In genomic region chr1:152125451-152125850, GRCm38 (mm10) we compare ENCODE assay signal across 32 mouse cellular contexts.
"Had no signal": no experiment of that assay in that cellular context is flagged by ENCODE, and none has a peak within 500 bp of the region (broad histone marks: within the 10 kb centered on the region; RNA-seq: fewer than 3 reads in every experiment).

No protein-coding gene starts in this region.

- H3K4me2 ChIP-seq: heart, embryonic 12.5 days; heart, embryonic 13.5 days; heart, embryonic 15.5 days; hindbrain, embryonic 12.5 days; hindbrain, embryonic 13.5 days; hindbrain, embryonic 14.5 days; hindbrain, embryonic 15.5 days; kidney, embryonic 15.5 days had no signal

- H3K9me3 ChIP-seq: heart, embryonic 15.5 days; hindbrain, embryonic 10.5 days; hindbrain, embryonic 12.5 days; hindbrain, embryonic 13.5 days; hindbrain, embryonic 15.5 days; kidney, embryonic 15.5 days had no signal

- H3K27me3 ChIP-seq: heart, embryonic 12.5 days; heart, embryonic 13.5 days; heart, embryonic 15.5 days; hindbrain, embryonic 12.5 days; hindbrain, embryonic 13.5 days; hindbrain, embryonic 15.5 days; kidney, embryonic 15.5 days had no signal

- H3K27ac ChIP-seq: heart, embryonic 13.5 days; heart, embryonic 15.5 days; hindbrain, embryonic 10.5 days; hindbrain, embryonic 12.5 days; hindbrain, embryonic 13.5 days; hindbrain, embryonic 14.5 days; hindbrain, embryonic 15.5 days; hindbrain, postnatal 0 days; kidney, embryonic 15.5 days; kidney, postnatal 0 days; layer of hippocampus, adult 2 months; left cerebral cortex, adult 2 months had no signal

- H3K4me3 ChIP-seq: heart, embryonic 12.5 days; heart, embryonic 13.5 days; heart, embryonic 15.5 days; hindbrain, embryonic 10.5 days; hindbrain, embryonic 12.5 days; hindbrain, embryonic 13.5 days; hindbrain, embryonic 15.5 days; kidney, embryonic 15.5 days; layer of hippocampus, adult 2 months; left cerebral cortex, adult 2 months had no signal

- H3K4me1 ChIP-seq: hindbrain, embryonic 15.5 days; kidney, embryonic 15.5 days had no signal

- H3K36me3 ChIP-seq: heart, embryonic 12.5 days; heart, embryonic 13.5 days; heart, embryonic 15.5 days; hindbrain, embryonic 10.5 days; hindbrain, embryonic 12.5 days; hindbrain, embryonic 13.5 days; hindbrain, embryonic 15.5 days; kidney, embryonic 15.5 days had no signal

- DNase-seq: heart, postnatal 10 days; heart, postnatal 14 days; heart, postnatal 36 days; heart, postnatal 4 days; kidney, adult 11 months; kidney, adult 18-20 months; kidney, adult 2 months; kidney, adult 8-10 months; kidney, adult 9 months; kidney, postnatal 10 days; kidney, postnatal 14 days; kidney, postnatal 25 days; kidney, postnatal 36 days; kidney, postnatal 4 days; layer of hippocampus, adult 9-11 months; layer of hippocampus, postnatal 36 days had no signal

- ATAC-seq: hindbrain, embryonic 16.5 days; hindbrain, postnatal 0 days; intestine, embryonic 16.5 days; intestine, postnatal 0 days had no signal

- H3K9ac ChIP-seq: heart, embryonic 12.5 days; heart, embryonic 13.5 days; heart, embryonic 15.5 days; hindbrain, embryonic 12.5 days; hindbrain, embryonic 13.5 days; hindbrain, embryonic 14.5 days; hindbrain, embryonic 15.5 days; kidney, embryonic 15.5 days had no signal
